Comparison of ENCODE assay signal across 8 mouse cellular contexts in the genomic region with DNA sequence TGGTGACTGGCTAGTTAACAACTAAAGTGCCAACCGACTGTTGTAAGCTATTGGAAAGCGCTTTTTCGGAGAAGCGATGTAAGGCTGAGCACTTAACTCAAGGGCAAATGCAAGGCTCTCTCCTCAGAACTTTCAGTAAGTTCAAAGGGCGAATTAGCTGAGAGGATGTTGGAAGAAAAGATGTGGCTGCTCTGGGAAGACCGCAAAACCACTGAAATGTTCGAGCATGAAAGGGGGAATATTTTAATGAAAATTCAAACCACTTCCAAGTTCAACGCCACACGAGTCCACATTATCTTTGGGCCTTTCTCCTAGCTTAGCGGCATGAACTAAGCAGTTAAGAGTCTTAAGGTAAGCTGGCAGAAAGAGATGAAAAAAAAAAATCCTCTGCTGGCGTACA. TPM values are rescaled to one million over a fixed set of nuclear protein-coding genes. Genes with fewer than 3 reads are reported as not detected.
DNase-seq lines count a peak whose midpoint lies in the region; ATAC-seq lines count a peak whose summit lies in the region.

No protein-coding gene starts in this region.

- intact Hi-C loops in heart, postnatal 10 days (cut with DNase I) = loop anchor here (5.0 to 10.0 kb wide), 3 partner anchors 99 to 1469 kb away; partner anchors contain the start of gene Leprot
- intact Hi-C loops in left cerebral cortex, postnatal 36 days (cut with DNase I) = loop anchor here (10.0 kb wide), 1 partner anchor 129 kb away; no protein-coding TSS in a partner anchor

- peak overlapping the region; percentile 96 for H3K9ac ChIP-seq in heart, embryonic 11.5 days (ENCODE audit: low read depth, low read length)
- peak overlapping the region; percentile 85 for H3K9ac ChIP-seq in forebrain, embryonic 12.5 days
- peak overlapping the region; percentile 93 for H3K9ac ChIP-seq in liver, embryonic 16.5 days (ENCODE audit: low read depth, low read length)

- peak overlapping the region; percentile 82 for H3K4me2 ChIP-seq in heart, embryonic 11.5 days
- H3K4me2 ChIP-seq in forebrain, embryonic 12.5 days = peak overlapping the region; percentile 70
- H3K4me2 ChIP-seq in liver, embryonic 16.5 days (ENCODE audit: low read depth, low read length) = peak overlapping the region; percentile 94

- WGBS in heart, embryonic 11.5 days (ENCODE audit: insufficient replicate concordance) = 10% methylated on average over 11 of the region's 11 CpGs
- 13% methylated on average over 11 of the region's 11 CpGs for WGBS in forebrain, embryonic 12.5 days
- 8% methylated on average over 11 of the region's 11 CpGs for WGBS in liver, embryonic 16.5 days (ENCODE audit: insufficient replicate concordance)

- H3K36me3 ChIP-seq in heart, embryonic 11.5 days (ENCODE audit: control insufficient read depth, insufficient read depth, low read length) = no peaks in the 10 kb centered on the region
- H3K36me3 ChIP-seq in forebrain, embryonic 12.5 days (replicated peaks) = peaks cover 8% of the 10 kb centered on the region
- H3K36me3 ChIP-seq in liver, embryonic 16.5 days (ENCODE audit: control insufficient read depth, insufficient read depth) = no peaks in the 10 kb centered on the region

- no peak for ATAC-seq in heart, embryonic 11.5 days (replicated peaks; ENCODE audit: insufficient number of reproducible peaks, low FRiP score, low TSS enrichment)
- ATAC-seq in forebrain, embryonic 12.5 days (ENCODE audit: low FRiP score) = no peak
- no peak for ATAC-seq in liver, embryonic 16.5 days (ENCODE audit: low read depth)

- H3K9me3 ChIP-seq in heart, embryonic 11.5 days (replicated peaks; ENCODE audit: control insufficient read depth, low read length) = no peaks in the 10 kb centered on the region
- H3K9me3 ChIP-seq in forebrain, embryonic 12.5 days = no peaks in the 10 kb centered on the region
- no peaks in the 10 kb centered on the region for H3K9me3 ChIP-seq in liver, embryonic 16.5 days (replicated peaks; ENCODE audit: control insufficient read depth, low read length)

- H3K27me3 ChIP-seq in heart, embryonic 11.5 days (ENCODE audit: control insufficient read depth, insufficient read depth, low read length) = no peaks in the 10 kb centered on the region
- no peaks in the 10 kb centered on the region for H3K27me3 ChIP-seq in forebrain, embryonic 12.5 days
- H3K27me3 ChIP-seq in liver, embryonic 16.5 days (ENCODE audit: control insufficient read depth, insufficient read depth, low read depth, low read length) = no peaks in the 10 kb centered on the region

- H3K4me1 ChIP-seq in heart, embryonic 11.5 days (ENCODE audit: control insufficient read depth, insufficient read depth, low read length) = peaks cover 9% of the 10 kb centered on the region
- peaks cover 26% of the 10 kb centered on the region for H3K4me1 ChIP-seq in forebrain, embryonic 12.5 days
- H3K4me1 ChIP-seq in liver, embryonic 16.5 days (ENCODE audit: control insufficient read depth, low read depth, low read length) = peaks cover 17% of the 10 kb centered on the region

- DNase-seq in heart, postnatal 10 days = no peak
- DNase-seq in CD4-positive helper T cell, adult 2 months (ENCODE audit: low read depth, low spot score) = peak; percentile 52
- DNase-seq in left cerebral cortex, postnatal 36 days (ENCODE audit: low spot score in 2 of 2) = no peak
- DNase-seq in frontal cortex, postnatal 14 days (ENCODE audit: low spot score in 2 of 2) = no peak
- no peak for DNase-seq in adrenal gland, postnatal 14 days

- peak overlapping the region; percentile 99 for H3K27ac ChIP-seq in heart, embryonic 11.5 days (ENCODE audit: low read depth, low read length)
- peak overlapping the region; percentile 100 for H3K27ac ChIP-seq in forebrain, embryonic 12.5 days
- H3K27ac ChIP-seq in liver, embryonic 16.5 days (ENCODE audit: low read length) = peak overlapping the region; percentile 99

- peak overlapping the region; percentile 87 for H3K4me3 ChIP-seq in heart, embryonic 11.5 days (ENCODE audit: low read depth, low read length)
- H3K4me3 ChIP-seq in forebrain, embryonic 12.5 days (replicated peaks) = peak overlapping the region; percentile 77
- H3K4me3 ChIP-seq in liver, embryonic 16.5 days (ENCODE audit: low read depth, low read length) = peak overlapping the region; percentile 91

RNA-seq across cellular contexts. Expression of gene Mier1, which starts 0.8 kb away (rescaled TPM):
- 29.6 and 37.2 TPM in 2 replicates for polyA plus RNA-seq in heart, embryonic 11.5 days (2014; fragmentation: Nextera tagmentation; extraction: Ambion mirVana)
- total RNA-seq in heart, postnatal 10 days (2021) = 10 to 100 TPM; 34.6 to 37.3 TPM
- polyA plus RNA-seq in forebrain, embryonic 12.5 days (2016; fragmentation: Nextera tagmentation; extraction: Ambion mirVana) = 41.6 and 43.3 TPM in 2 replicates
- polyA plus RNA-seq in liver, embryonic 16.5 days (2015; fragmentation: Nextera tagmentation; extraction: Ambion mirVana) = 23.6 and 26.5 TPM in 2 replicates
- total RNA-seq in left cerebral cortex, postnatal 36 days (2021) = 10 to 100 TPM; 41.1 to 43.6 TPM
- 68.2 and 71.1 TPM in 2 replicates for total RNA-seq in adrenal gland, postnatal 14 days (2021)

RNA-seq across cellular contexts. Expression of gene Wdr78, which starts 1.0 kb away (rescaled TPM):
- polyA plus RNA-seq in heart, embryonic 11.5 days (2014; fragmentation: Nextera tagmentation; extraction: Ambion mirVana) = 1.7 and 2.2 TPM in 2 replicates
- 1 to 10 TPM; 1.1 to 1.4 TPM for total RNA-seq in heart, postnatal 10 days (2021)
- polyA plus RNA-seq in forebrain, embryonic 12.5 days (2016; fragmentation: Nextera tagmentation; extraction: Ambion mirVana) = 5.6 and 5.8 TPM in 2 replicates
- 0.31 and 0.48 TPM in 2 replicates for polyA plus RNA-seq in liver, embryonic 16.5 days (2015; fragmentation: Nextera tagmentation; extraction: Ambion mirVana)
- total RNA-seq in left cerebral cortex, postnatal 36 days (2021) = 10 to 100 TPM; 10.6 to 17.4 TPM
- total RNA-seq in adrenal gland, postnatal 14 days (2021) = 2.4 and 3.6 TPM in 2 replicates
